Mouse (Mus musculus) CH12F3 (cell line): ENCODE data around the gene Lypd8.

ENCODE experiments used
- in situ Hi-C: fragments of 300-500 bp; cut with MboI; formaldehyde crosslinking; loops from 2 replicates; pipeline ENCODE4 v1.14.3; 2020; ENCODE audit warnings: low sequenced_read_pairs

The Lypd8 gene

GRCm38 (mm10) chr11:58382471-58382870 is 3.6 kb downstream of the Lypd8 start:
- in situ Hi-C loops, result no loop called here

GRCm38 (mm10) chr11:58399985-58400645 is 21.3 kb downstream of the Lypd8 start:
- in situ Hi-C loops, result no loop called here

GRCm38 (mm10) chr11:58400655-58401054 is 21.8 kb downstream of the Lypd8 start:
- in situ Hi-C loops, result no loop called here

GRCm38 (mm10) chr11:58408066-58408465 is 29.2 kb downstream of the Lypd8 start:
- in situ Hi-C loops, result no loop called here

GRCm38 (mm10) chr11:58418336-58418735 is 39.5 kb downstream of the Lypd8 start:
- in situ Hi-C loops, result no loop called here

GRCm38 (mm10) chr11:58420815-58421214 is 42.0 kb downstream of the Lypd8 start, which contains the start of gene 1810065E05Rik:
TSS of gene 1810065E05Rik (plus strand) at chr11:58421111.
- in situ Hi-C loops, result no loop called here

GRCm38 (mm10) chr11:58432259-58432658 is 53.4 kb downstream of the Lypd8 start, which contains the start of gene Gm12253:
TSS of gene Gm12253 (plus strand) at chr11:58432559.
- in situ Hi-C loops, result no loop called here

- in situ Hi-C loops, result no loop called here
Observed at GRCm38 (mm10) chr11:58437866-58438265, 59.0 kb downstream of the Lypd8 start.
